Comparison of ENCODE assay signal across 25 mouse cellular contexts in the genomic region with DNA sequence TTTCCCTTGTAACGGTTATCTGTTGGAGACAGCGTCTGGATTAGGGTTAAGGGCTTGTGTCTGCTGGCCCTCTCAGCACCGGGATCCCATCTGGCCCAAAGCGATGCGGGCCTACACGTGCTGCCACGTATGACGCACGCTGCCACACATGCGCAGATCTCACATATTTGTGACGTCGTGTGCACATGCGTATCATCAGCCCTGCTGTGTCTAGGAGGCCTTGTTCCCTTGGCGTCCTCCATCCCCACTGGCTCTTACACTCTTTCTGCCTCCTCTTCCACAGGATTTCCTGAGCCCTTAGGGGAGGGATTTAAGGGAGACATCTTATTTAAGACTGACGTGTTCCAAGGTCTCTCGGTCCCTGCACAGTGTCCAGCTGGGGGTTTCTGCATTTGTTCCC. TPM values are rescaled to one million over a fixed set of nuclear protein-coding genes. Genes with fewer than 3 reads are reported as not detected.
"Had no signal": no experiment of that assay in that cellular context is flagged by ENCODE, and none has a peak within 500 bp of the region (broad histone marks: within the 10 kb centered on the region; RNA-seq: fewer than 3 reads in every experiment).

No protein-coding gene starts in this region.

- ATAC-seq: forebrain, postnatal 0 days; hindbrain, postnatal 0 days; intestine, embryonic 16.5 days had no signal

- DNase-seq: forebrain, postnatal 0 days; gastrocnemius, postnatal 14 days; gastrocnemius, postnatal 36 days; heart, postnatal 36 days; kidney, adult 11 months; kidney, adult 2 months; kidney, adult 9 months; kidney, postnatal 14 days; kidney, postnatal 36 days; layer of hippocampus, adult 9-11 months; layer of hippocampus, postnatal 36 days; left cerebral cortex, postnatal 4 days had no signal

- H3K4me1 ChIP-seq: heart, embryonic 13.5 days; heart, embryonic 15.5 days; hindbrain, embryonic 15.5 days; limb, embryonic 13.5 days; limb, embryonic 15.5 days had no signal

- H3K27me3 ChIP-seq: heart, embryonic 13.5 days; heart, embryonic 15.5 days; hindbrain, embryonic 13.5 days; hindbrain, embryonic 15.5 days; limb, embryonic 13.5 days; limb, embryonic 15.5 days had no signal

- H3K4me3 ChIP-seq: heart, embryonic 13.5 days; heart, embryonic 15.5 days; hindbrain, embryonic 13.5 days; hindbrain, embryonic 15.5 days; kidney, embryonic 15.5 days; limb, embryonic 13.5 days; limb, embryonic 15.5 days had no signal

- H3K9me3 ChIP-seq: heart, embryonic 13.5 days; heart, embryonic 15.5 days; hindbrain, embryonic 13.5 days; hindbrain, embryonic 15.5 days; kidney, embryonic 15.5 days; limb, embryonic 15.5 days had no signal

- H3K36me3 ChIP-seq: heart, embryonic 13.5 days; heart, embryonic 15.5 days; hindbrain, embryonic 13.5 days; hindbrain, embryonic 15.5 days; kidney, embryonic 15.5 days; limb, embryonic 13.5 days; limb, embryonic 15.5 days had no signal

- H3K9ac ChIP-seq: forebrain, postnatal 0 days; heart, embryonic 13.5 days; heart, embryonic 15.5 days; hindbrain, embryonic 13.5 days; hindbrain, embryonic 15.5 days; kidney, embryonic 15.5 days; limb, embryonic 13.5 days; limb, embryonic 15.5 days had no signal

- H3K27ac ChIP-seq: heart, embryonic 13.5 days; heart, embryonic 15.5 days; hindbrain, embryonic 13.5 days; hindbrain, embryonic 15.5 days; hindbrain, postnatal 0 days; kidney, embryonic 15.5 days; kidney, postnatal 0 days; limb, embryonic 13.5 days; limb, embryonic 15.5 days had no signal

- H3K4me2 ChIP-seq: heart, embryonic 11.5 days; heart, embryonic 13.5 days; heart, embryonic 15.5 days; hindbrain, embryonic 13.5 days; hindbrain, embryonic 15.5 days; kidney, embryonic 15.5 days; limb, embryonic 13.5 days; limb, embryonic 15.5 days had no signal

RNA-seq across cellular contexts. Expression of gene Mrap, which starts 58.0 kb away (rescaled TPM):
- total RNA-seq: hematopoietic stem cell, adult 5-6 weeks; left cerebral cortex, postnatal 4 days had no signal
- polyA plus RNA-seq: hindbrain, embryonic 13.5 days; intestine, embryonic 14.5 days; kidney, postnatal 0 days; limb, embryonic 13.5 days had no signal
